Mouse (Mus musculus) liver, embryonic 13.5 days (tissue): Measurements from ENCODE around the gene Stk10. TPM values are rescaled to one million over a fixed set of nuclear protein-coding genes. Genes with fewer than 3 reads are reported as not detected.

Experiments
- ATAC-seq: fragments of 200-750 bp; cut with Nextera tagmentation; 2 replicates; pipeline ENCODE4 v1.8.0; 2017; ENCODE audit warnings: low read depth, mild to moderate bottlenecking, moderate number of reproducible peaks, moderate library complexity
- DNase-seq: peaks from one replicate; pipeline ENCODE4 v3.0.0; 2022
- H3K27ac ChIP-seq: fragments of 300-500 bp; sonication (generic); 2 replicates; pipeline ENCODE4 v1.5.1; 2015; ENCODE audit warnings: moderate library complexity, mild to moderate bottlenecking, inconsistent platforms
- H3K27me3 ChIP-seq: fragments of 300-500 bp; sonication (generic); 2 replicates; pipeline ENCODE4 v1.6.1; 2015; ENCODE audit warnings: mild to moderate bottlenecking, inconsistent platforms
- H3K36me3 ChIP-seq: fragments of 300-500 bp; sonication (generic); 2 replicates; pipeline ENCODE4 v1.6.1; 2015; ENCODE audit warnings: mild to moderate bottlenecking, inconsistent platforms
- H3K4me1 ChIP-seq: fragments of 300-500 bp; sonication (generic); replicated peaks from 2 replicates; pipeline ENCODE4 v1.6.1; 2015; ENCODE audit warnings: inconsistent platforms
- H3K4me2 ChIP-seq: fragments of 300-500 bp; sonication (generic); 2 replicates; pipeline ENCODE4 v1.6.1; 2015; ENCODE audit warnings: inconsistent platforms, mild to moderate bottlenecking, moderate library complexity
- H3K4me3 ChIP-seq: fragments of 300-500 bp; sonication (generic); replicated peaks from 2 replicates; pipeline ENCODE4 v1.5.1; 2015; ENCODE audit warnings: mild to moderate bottlenecking, inconsistent platforms
- H3K9ac ChIP-seq: fragments of 300-500 bp; sonication (generic); 2 replicates; pipeline ENCODE4 v1.6.1; 2015; ENCODE audit warnings: mild to moderate bottlenecking, inconsistent platforms
- H3K9me3 ChIP-seq: fragments of 300-500 bp; sonication (generic); replicated peaks from 2 replicates; pipeline ENCODE4 v1.6.1; 2016; ENCODE audit warnings: inconsistent platforms
- WGBS: fragments of 180-500 bp; shearing (Covaris S2); methylation state at CpG from one replicate; pipeline ENCODE4 v1.1.7; 2015; ENCODE audit not compliant: insufficient replicate concordance; 5-methylcytosine and 5-hydroxymethylcytosine counted together
- polyA plus RNA-seq: library from polyadenylated mRNA; unstranded; fragments of >200 nt; fragmentation: Nextera tagmentation; extraction: Ambion mirVana; gene quantifications from 2 replicates; pipeline ENCODE4 v1.2.1, GENCODE M21; 2015

Gene Stk10
- polyA plus RNA-seq, 1 experiment from 2014 or later, result 3.0 TPM

DNA sequence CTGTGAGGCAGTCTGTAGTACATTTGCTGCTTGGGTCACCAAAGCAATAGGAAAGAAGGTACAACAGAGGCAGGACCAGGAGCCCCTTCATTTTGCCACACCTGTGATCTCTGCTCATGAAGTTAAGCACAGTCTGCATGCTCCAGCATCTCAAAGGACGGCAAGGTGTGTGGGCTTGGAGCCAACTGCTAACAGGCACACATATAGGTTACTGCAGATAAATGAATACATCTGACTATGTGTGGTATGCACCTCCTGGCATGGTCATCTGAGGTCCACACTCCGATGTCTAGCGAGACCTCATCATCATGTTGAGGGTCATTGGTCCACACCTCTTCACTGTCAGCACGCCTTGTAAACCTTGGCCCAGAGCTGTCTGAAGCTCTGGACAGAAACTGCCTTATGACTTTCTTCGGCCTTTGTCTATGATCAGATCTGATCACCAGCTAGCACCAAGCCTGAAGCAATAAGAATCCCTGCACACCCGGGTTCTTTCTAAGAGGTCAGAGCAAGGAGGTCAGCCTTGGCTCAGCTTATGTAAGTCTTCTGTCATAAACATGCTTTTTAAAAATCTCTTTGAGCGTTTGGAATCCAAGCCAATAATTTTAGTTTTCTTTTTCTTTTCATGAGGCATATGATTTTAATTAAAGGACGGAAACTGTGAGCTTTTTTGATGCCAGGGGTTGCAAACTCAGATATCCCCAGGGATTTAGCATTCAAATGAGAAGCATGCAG is 105.6 kb downstream of the Stk10 start:
- no peak for DNase-seq
- Histone ChIP-seq H3K4me1 (peaks cover 62% of the 10 kb centered on the region), H3K4me3 (no peak overlapping the region), H3K27me3 (no peaks in the 10 kb centered on the region), H3K9me3 (no peaks in the 10 kb centered on the region), H3K4me2 (no peak overlapping the region), H3K9ac (no peak overlapping the region), H3K36me3 (no peaks in the 10 kb centered on the region), H3K27ac (0 out of 2 replicates have a peak overlapping the region, but pooled peaks have one; percentile 11)
- WGBS, result 77% methylated on average over 8 of the region's 8 CpGs
- no peak for ATAC-seq

DNA sequence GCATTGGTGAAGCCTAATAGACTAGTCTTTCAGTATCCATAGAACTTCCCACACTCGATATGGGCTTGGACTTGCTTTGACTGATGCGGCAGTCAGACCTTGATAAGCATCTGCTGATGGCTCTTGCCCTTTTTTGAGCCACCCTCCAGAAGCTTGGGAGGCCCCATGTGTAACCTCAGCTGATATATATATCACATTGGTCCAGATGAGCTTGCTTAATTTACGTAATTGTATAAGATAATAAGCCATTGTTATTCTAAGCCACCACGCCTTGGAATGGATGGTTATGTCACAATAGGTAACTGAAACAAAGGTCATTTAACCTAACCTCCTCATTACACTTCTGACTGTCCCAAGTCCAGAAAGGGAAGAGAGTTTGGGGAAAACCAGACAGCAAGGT is 107.5 kb downstream of the Stk10 start:
- Histone ChIP-seq H3K4me3 (peak overlapping the region; percentile 98), H3K27ac (peak overlapping the region; percentile 97), H3K4me2 (peak overlapping the region; percentile 93), H3K27me3 (no peaks in the 10 kb centered on the region), H3K9me3 (no peaks in the 10 kb centered on the region), H3K9ac (peak overlapping the region; percentile 99), H3K4me1 (peaks cover 55% of the 10 kb centered on the region), H3K36me3 (no peaks in the 10 kb centered on the region)
- 25% methylated on average over 4 of the region's 4 CpGs for WGBS
- DNase-seq, result peak; percentile 50
- ATAC-seq, result no peak

DNA sequence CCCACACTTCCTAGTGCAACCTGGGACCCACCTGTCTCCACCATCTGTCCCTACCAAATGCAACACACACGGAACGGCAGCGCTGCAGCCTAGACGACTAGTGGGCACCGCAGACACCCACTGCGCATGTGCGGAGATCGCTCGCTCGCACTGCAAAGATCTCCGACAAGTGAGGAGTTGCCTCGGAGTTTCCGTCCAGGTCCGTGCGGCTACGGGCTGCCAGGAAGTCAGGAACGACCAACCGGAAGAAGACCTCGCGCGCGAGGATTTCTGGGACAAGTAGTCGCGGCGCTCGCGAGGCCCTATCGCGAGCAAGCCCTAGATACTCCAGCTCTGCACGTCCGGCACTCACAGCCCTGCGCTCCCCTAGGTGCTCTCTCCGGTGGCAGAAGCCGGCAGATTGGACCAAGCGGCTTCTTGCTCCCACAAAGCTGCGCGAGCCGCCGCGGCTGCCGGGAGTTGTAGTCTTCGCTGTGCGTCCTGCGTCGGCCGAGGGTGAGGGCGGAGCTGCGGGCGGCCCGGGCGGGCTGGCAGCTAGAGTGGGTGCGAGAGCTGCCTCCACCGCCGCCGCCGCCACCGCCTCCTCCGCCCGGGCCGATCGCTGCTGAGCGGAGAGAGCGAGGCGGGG is 109.3 kb downstream of the Stk10 start, which contains the start of gene Fbxw11:
TSS of gene Fbxw11 (plus strand) at position 476 of the 628 bp plus-strand sequence.
- Histone ChIP-seq H3K36me3 (no peaks in the 10 kb centered on the region), H3K4me2 (peak within 1 kb of the TSS; percentile 93), H3K4me1 (peaks cover 53% of the 10 kb centered on the region), H3K27me3 (no peaks in the 10 kb centered on the region), H3K27ac (peak within 1 kb of the TSS; percentile 97), H3K9me3 (no peaks in the 10 kb centered on the region), H3K9ac (peak within 1 kb of the TSS; percentile 99), H3K4me3 (peak within 1 kb of the TSS; percentile 98)
- ATAC-seq (peak; percentile 92), DNase-seq (peak; percentile 94)
- 0% methylated on average over 62 of the region's 64 CpGs for WGBS

DNA sequence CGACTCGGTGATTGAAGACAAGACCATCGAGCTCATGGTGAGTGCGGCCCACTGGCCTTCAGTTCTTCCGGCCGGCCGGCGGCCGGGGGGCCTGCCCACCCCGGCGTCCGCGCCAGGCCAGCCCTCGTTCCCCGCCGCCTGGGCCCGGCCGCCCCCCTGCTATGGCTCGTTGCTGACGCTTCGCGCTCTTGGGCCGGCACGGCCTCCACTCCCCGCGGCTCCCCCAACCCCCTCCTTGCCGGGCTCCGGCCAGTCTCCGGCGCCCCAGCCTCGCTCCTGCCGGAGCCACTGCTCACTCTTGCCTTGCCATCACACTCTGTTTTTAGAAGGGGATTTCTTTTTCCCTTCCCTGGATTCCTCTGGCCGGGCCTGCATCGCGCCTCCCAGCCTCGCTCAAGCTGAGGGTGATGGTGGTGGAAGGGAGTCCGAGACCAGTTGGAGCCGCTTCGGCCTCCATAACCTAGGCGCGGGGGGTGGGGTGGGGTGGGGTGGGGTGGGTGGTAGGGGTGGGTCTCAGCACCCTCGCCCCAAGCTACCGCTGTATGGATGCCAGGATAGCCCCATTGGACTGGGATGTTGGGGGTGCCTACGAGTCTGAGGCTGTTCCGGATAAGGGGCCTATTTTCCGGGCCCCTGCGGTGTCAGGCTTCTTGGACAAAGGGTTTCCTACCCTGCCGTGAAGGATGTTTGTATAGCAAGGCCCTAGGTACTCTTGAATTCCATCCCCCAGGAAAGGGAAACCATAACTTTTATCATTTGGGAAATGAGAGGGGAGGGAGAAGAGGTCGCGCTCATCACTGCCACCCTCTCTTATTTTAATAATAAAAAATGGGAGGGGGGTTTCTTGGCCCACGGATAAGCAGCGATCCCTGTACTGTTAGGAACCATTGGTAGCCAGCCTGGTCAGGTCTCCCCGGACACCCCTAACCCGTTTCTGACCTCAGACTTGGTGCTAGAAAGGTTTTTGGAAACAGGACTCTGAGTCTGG is 110.1 kb downstream of the Stk10 start:
- peak overlapping the region; percentile 97 for H3K27ac ChIP-seq
- peak overlapping the region; percentile 98 for H3K4me3 ChIP-seq
- peak overlapping the region; percentile 93 for H3K4me2 ChIP-seq
- H3K36me3 ChIP-seq, result no peaks in the 10 kb centered on the region
- DNase-seq, result peak; percentile 14
- H3K9me3 ChIP-seq, result no peaks in the 10 kb centered on the region
- under 1% methylated on average over 52 of the region's 54 CpGs for WGBS
- peaks cover 57% of the 10 kb centered on the region for H3K4me1 ChIP-seq
- peak; percentile 27 for ATAC-seq
- H3K9ac ChIP-seq, result peak overlapping the region; percentile 99
- no peaks in the 10 kb centered on the region for H3K27me3 ChIP-seq

DNA sequence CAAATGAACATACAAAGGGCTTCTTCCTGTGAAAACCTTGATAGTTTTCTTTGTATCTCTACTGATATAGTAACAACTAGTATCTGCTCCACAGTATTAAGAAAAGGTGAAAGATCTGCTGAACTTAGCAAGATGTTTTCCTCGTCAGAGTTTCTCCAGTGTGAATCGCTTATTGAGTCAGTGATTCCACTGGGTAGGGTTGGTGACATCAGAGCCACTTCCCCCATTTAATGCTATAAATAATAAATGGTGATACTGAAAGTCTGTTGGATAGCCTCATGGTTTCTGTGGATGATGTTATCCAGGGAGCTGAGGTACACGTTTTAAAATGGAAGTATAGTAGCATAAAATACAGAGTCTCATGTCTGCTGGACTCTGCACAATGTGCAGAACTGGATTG is 110.9 kb downstream of the Stk10 start:
- ATAC-seq (no peak), DNase-seq (no peak)
- Histone ChIP-seq H3K4me2 (peak overlapping the region; percentile 93), H3K4me1 (peaks cover 52% of the 10 kb centered on the region), H3K36me3 (no peaks in the 10 kb centered on the region), H3K9ac (peak overlapping the region; percentile 99), H3K27me3 (no peaks in the 10 kb centered on the region), H3K9me3 (no peaks in the 10 kb centered on the region), H3K27ac (peak overlapping the region; percentile 97), H3K4me3 (peak overlapping the region; percentile 98)
- 16% methylated on average over 3 of the region's 3 CpGs for WGBS

DNA sequence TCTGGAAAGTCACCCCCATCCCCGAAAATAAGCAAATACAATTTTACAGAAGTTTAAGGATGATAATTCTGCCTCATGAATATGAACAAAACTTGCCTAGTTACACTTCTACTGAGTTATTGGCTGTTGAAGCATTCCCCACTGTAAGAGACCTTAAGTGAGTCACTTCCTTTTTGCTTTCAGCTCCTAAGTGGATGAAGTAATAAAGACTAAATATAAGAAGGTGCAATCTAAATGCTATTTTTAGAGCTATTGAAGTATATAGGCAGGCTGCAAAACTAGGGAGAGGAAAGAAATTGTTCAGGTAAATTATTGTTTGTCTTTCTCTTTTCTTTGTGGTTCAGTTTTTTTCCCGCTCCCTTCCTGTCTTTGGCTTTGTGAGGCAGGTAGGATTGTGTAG is 114.2 kb downstream of the Stk10 start:
- H3K9me3 ChIP-seq, result no peaks in the 10 kb centered on the region
- peaks cover 49% of the 10 kb centered on the region for H3K4me1 ChIP-seq
- DNase-seq (no peak), ATAC-seq (no peak)
- WGBS, result 74% methylated on average over 2 of the region's 2 CpGs
- H3K36me3 ChIP-seq, result no peaks in the 10 kb centered on the region
- no peaks in the 10 kb centered on the region for H3K27me3 ChIP-seq
- no peak overlapping the region for H3K4me3 ChIP-seq
- H3K27ac ChIP-seq, result no peak overlapping the region; the same call in 1 of the 2 replicates
- no peak overlapping the region for H3K4me2 ChIP-seq
- H3K9ac ChIP-seq, result no peak overlapping the region

DNA sequence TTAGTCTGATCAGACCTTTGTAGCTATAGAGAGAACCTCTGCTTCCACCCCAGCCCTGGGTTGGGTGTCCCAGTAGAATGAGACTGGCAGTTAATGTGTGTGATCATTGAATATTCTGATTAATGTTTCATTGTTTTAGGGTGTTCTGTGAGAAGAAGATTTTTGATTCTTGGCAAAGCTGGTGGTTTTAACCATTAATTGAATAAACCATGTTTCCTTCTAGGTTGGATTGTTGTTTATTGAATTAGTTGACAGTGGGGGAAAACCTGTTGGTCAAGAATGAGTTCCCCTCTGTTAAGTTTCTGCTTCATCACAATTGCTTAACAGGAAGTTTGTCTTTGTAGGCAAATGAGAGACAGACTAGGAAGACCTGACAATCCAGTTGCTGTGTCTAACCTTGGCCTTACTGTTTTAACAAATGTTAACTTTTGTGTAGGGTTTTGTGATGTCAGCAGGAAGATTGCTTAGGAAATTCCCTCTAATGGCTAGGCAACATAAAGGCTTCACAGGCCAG is 117.2 kb downstream of the Stk10 start:
- ATAC-seq, result no peak
- H3K4me1 ChIP-seq, result peaks cover 44% of the 10 kb centered on the region

DNA sequence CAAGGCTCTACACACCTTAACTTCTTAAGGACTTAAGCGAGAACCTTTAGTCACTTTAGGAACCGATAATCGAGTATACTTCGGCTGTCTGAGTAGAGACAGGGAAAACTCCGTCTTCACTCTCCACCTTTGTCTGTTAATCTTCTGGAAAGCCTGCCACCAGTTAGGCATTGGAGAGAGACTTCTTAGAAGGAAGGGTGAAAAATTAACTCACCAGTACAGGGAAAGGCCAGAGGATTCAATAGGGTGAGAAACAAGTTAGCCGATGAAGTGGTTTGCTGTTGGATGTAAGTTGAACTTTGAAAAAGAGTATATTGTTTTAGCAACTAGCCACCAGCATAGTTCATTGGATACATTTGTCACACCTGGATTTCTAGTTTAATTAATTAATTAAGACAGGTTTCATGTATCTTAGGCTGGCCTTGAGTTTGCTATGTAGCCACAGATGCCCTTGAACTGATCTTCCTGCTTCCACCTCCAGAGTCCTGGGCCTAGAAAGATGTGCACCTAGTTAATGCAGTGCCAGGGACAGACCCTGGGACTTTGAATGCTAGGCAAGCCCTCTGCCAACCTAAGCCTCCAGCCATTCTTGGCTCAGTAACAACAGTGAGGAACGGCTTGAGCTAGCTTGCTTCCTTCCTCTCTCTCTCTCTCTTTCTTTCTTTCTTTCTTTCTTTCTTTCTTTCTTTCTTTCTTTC is 117.9 kb downstream of the Stk10 start:
- H3K9me3 ChIP-seq, result no peaks in the 10 kb centered on the region
- ATAC-seq (no peak), DNase-seq (no peak)
- no peak overlapping the region for H3K4me3 ChIP-seq
- H3K4me1 ChIP-seq, result peaks cover 51% of the 10 kb centered on the region
- H3K27me3 ChIP-seq, result no peaks in the 10 kb centered on the region
- no peak overlapping the region for H3K27ac ChIP-seq
- no peaks in the 10 kb centered on the region for H3K36me3 ChIP-seq
- 86% methylated on average over 7 of the region's 7 CpGs for WGBS
- no peak overlapping the region for H3K4me2 ChIP-seq
- no peak overlapping the region for H3K9ac ChIP-seq

More for the DNA sequence above, 117.2 kb downstream of the Stk10 start:
- no peaks in the 10 kb centered on the region for H3K36me3 ChIP-seq
- H3K4me3 ChIP-seq, result no peak overlapping the region
- no peaks in the 10 kb centered on the region for H3K9me3 ChIP-seq
- H3K27me3 ChIP-seq, result no peaks in the 10 kb centered on the region
- no peak for DNase-seq
- no peak overlapping the region for H3K4me2 ChIP-seq
- no peak overlapping the region for H3K27ac ChIP-seq
- no peak overlapping the region for H3K9ac ChIP-seq

DNA sequence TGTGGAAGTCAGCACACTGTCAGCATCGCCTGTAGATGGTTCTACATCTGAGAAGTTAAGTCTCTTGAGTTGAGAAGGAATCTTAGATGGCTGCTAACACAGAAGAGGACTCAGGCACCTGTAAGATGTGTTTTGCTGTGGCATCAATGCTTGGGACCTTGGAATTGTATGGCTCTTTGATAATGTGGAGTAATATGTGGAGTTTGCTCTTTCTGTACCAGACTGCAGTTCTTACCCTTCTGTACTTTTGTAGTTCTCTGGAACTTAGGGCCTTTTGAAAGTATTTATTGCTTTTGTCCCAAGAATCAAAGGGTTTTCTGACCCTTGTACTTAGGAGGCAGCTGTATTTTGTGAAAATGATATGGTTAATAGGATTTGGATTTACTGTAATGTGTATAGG is 118.6 kb downstream of the Stk10 start:
- no peak overlapping the region for H3K27ac ChIP-seq

DNA sequence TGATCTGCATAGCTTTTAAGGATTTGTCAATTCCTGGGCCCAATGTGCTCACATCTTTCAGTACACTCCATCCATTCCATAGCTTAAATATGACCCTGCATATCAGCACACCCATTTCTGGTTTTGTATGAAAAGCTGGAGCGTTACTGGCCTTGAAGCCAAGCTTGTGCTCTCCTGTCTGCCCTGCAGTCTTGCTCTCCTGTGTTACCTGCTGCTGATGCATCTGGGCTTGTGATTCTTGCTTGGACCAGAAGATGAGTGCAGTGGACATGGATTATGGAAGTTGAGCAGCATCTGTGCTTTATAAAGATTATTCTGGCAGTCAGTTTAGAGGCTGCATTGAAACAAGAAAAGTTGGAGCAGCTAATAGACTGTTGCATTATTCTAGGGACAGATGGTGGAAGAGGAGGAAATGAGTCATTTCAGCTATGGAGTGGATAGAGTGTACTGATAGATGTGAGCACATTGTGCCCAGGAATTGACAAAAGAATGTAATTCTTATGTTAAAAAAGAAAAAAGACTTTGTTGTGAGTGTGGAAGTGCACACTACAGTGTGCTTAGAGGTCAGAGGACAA is 129.1 kb downstream of the Stk10 start:
- Histone ChIP-seq H3K4me3 (no peak overlapping the region), H3K9me3 (no peaks in the 10 kb centered on the region), H3K4me1 (peaks cover 41% of the 10 kb centered on the region), H3K27me3 (no peaks in the 10 kb centered on the region), H3K4me2 (no peak overlapping the region), H3K27ac (no peak overlapping the region), H3K9ac (no peak overlapping the region), H3K36me3 (no peaks in the 10 kb centered on the region)
- no peak for DNase-seq
- WGBS, result 72% methylated on average over 1 of the region's 1 CpGs
- ATAC-seq, result no peak

More for the DNA sequence above, 118.6 kb downstream of the Stk10 start:
- ATAC-seq, result no peak
- WGBS, result 78% methylated on average over 1 of the region's 1 CpGs
- Histone ChIP-seq H3K27me3 (no peaks in the 10 kb centered on the region), H3K9ac (no peak overlapping the region), H3K4me2 (no peak overlapping the region), H3K4me3 (no peak overlapping the region), H3K9me3 (no peaks in the 10 kb centered on the region), H3K4me1 (peaks cover 49% of the 10 kb centered on the region), H3K36me3 (no peaks in the 10 kb centered on the region)
- no peak for DNase-seq
